Mouse (Mus musculus) embryonic facial prominence, embryonic 15.5 days (tissue): ENCODE data around the gene Pitpnm3. TPM values are rescaled to one million over a fixed set of nuclear protein-coding genes. Genes with fewer than 3 reads are reported as not detected.

Experiments used
- ATAC-seq: fragments of 200-750 bp; cut with Nextera tagmentation; 2 replicates; pipeline ENCODE4 v1.8.0; 2017; ENCODE audit warnings: low read depth, moderate TSS enrichment; ENCODE audit not compliant: insufficient number of reproducible peaks, low FRiP score, low TSS enrichment
- H3K27ac ChIP-seq: fragments of 300-500 bp; sonication (generic); replicated peaks from 2 replicates; pipeline ENCODE4 v1.5.1; 2015; ENCODE audit warnings: mild to moderate bottlenecking, inconsistent platforms
- H3K27me3 ChIP-seq: fragments of 300-500 bp; sonication (generic); 2 replicates; pipeline ENCODE4 v1.6.1; 2015; ENCODE audit warnings: inconsistent platforms
- H3K36me3 ChIP-seq: fragments of 300-500 bp; sonication (generic); 2 replicates; pipeline ENCODE4 v1.6.1; 2015; ENCODE audit warnings: mild to moderate bottlenecking, inconsistent platforms
- H3K4me1 ChIP-seq: fragments of 300-500 bp; sonication (generic); 2 replicates; pipeline ENCODE4 v1.6.1; 2015; ENCODE audit warnings: inconsistent platforms
- H3K4me2 ChIP-seq: fragments of 300-500 bp; sonication (generic); replicated peaks from 2 replicates; pipeline ENCODE4 v1.6.1; 2015; ENCODE audit warnings: mild to moderate bottlenecking, inconsistent platforms
- H3K4me3 ChIP-seq: fragments of 300-500 bp; sonication (generic); replicated peaks from 2 replicates; pipeline ENCODE4 v1.5.1; 2015; ENCODE audit warnings: mild to moderate bottlenecking, inconsistent platforms
- H3K9ac ChIP-seq: fragments of 300-500 bp; sonication (generic); 2 replicates; pipeline ENCODE4 v1.6.1; 2015; ENCODE audit warnings: inconsistent platforms
- H3K9me3 ChIP-seq: fragments of 300-500 bp; sonication (generic); replicated peaks from 2 replicates; pipeline ENCODE4 v1.6.1; 2016; ENCODE audit warnings: inconsistent platforms
- WGBS: fragments of 180-500 bp; shearing (Covaris S2); methylation state at CpG from one replicate; pipeline ENCODE4 v1.1.7; 2015; 5-methylcytosine and 5-hydroxymethylcytosine counted together
- polyA plus RNA-seq: library from polyadenylated mRNA; unstranded; fragments of >200 nt; fragmentation: Nextera tagmentation; extraction: Ambion mirVana; gene quantifications from 2 replicates; pipeline ENCODE4 v1.2.1, GENCODE M21; 2015

Gene Pitpnm3
- polyA plus RNA-seq, 1 experiment from 2014 or later = 2.0 TPM

DNA sequence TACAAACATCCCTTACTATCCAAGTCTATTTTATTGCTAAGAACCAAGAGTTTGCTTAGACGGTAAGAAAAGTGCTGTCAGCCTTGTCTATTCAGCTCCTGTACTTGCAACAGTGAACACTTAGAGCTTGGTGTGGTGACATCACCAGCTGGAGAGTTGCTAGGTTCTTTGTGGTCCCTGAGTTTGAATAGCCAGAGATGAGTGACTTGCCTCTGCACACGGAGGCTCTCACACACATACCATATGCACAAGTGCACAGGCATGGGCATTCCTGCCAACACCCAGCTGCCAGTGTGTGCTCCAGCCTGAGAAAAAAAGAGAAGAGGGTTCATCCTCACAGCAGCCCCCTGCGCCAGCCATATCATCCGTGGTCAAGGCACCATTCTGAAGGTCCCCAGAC lies 12.0 kb downstream of the Pitpnm3 start:
- H3K27me3 ChIP-seq = no peaks in the 10 kb centered on the region
- no peak overlapping the region for H3K9ac ChIP-seq
- no peaks in the 10 kb centered on the region for H3K36me3 ChIP-seq
- no peak overlapping the region for H3K27ac ChIP-seq
- 75% methylated on average over 4 of the region's 4 CpGs for WGBS
- ATAC-seq = no peak
- H3K9me3 ChIP-seq = no peaks in the 10 kb centered on the region
- no peak overlapping the region for H3K4me3 ChIP-seq
- H3K4me2 ChIP-seq = no peak overlapping the region
- H3K4me1 ChIP-seq = 0 out of 2 replicates have a peak, but pooled peaks cover 3% of the 10 kb centered on the region

GRCm38 (mm10) chr11:72120354-72120753 lies 15.2 kb downstream of the Pitpnm3 start:
- no peak overlapping the region for H3K9ac ChIP-seq
- H3K27me3 ChIP-seq = no peaks in the 10 kb centered on the region
- H3K4me3 ChIP-seq = no peak overlapping the region
- H3K4me2 ChIP-seq = no peak overlapping the region
- WGBS = 89% methylated on average over 6 of the region's 6 CpGs
- H3K36me3 ChIP-seq = no peaks in the 10 kb centered on the region
- ATAC-seq = no peak
- H3K9me3 ChIP-seq = no peaks in the 10 kb centered on the region
- no peaks in the 10 kb centered on the region for H3K4me1 ChIP-seq
- H3K27ac ChIP-seq = no peak overlapping the region

- ATAC-seq = no peak
- Histone ChIP-seq H3K4me3 (no peak overlapping the region), H3K27ac (no peak overlapping the region), H3K4me2 (no peak overlapping the region), H3K9ac (no peak overlapping the region), H3K9me3 (no peaks in the 10 kb centered on the region), H3K36me3 (no peaks in the 10 kb centered on the region), H3K27me3 (no peaks in the 10 kb centered on the region), H3K4me1 (no peaks in the 10 kb centered on the region)
- WGBS = 76% methylated on average over 3 of the region's 3 CpGs
Measured at GRCm38 (mm10) chr11:72118630-72119029, 16.9 kb downstream of the Pitpnm3 start.

- Histone ChIP-seq H3K4me1 (no peaks in the 10 kb centered on the region), H3K27me3 (no peaks in the 10 kb centered on the region; the same call in 1 of the 2 replicates), H3K4me2 (no peak overlapping the region), H3K4me3 (no peak overlapping the region), H3K9ac (no peak overlapping the region), H3K9me3 (no peaks in the 10 kb centered on the region), H3K36me3 (no peaks in the 10 kb centered on the region), H3K27ac (no peak overlapping the region)
- WGBS = 56% methylated on average over 4 of the region's 4 CpGs
- ATAC-seq = no peak
Measured at GRCm38 (mm10) chr11:72113296-72113695, 22.3 kb downstream of the Pitpnm3 start.

- Histone ChIP-seq H3K4me2 (no peak overlapping the region), H3K4me1 (no peaks in the 10 kb centered on the region), H3K9ac (no peak overlapping the region), H3K9me3 (no peaks in the 10 kb centered on the region), H3K27me3 (no peaks in the 10 kb centered on the region; the same call in 1 of the 2 replicates), H3K4me3 (no peak overlapping the region), H3K27ac (no peak overlapping the region), H3K36me3 (no peaks in the 10 kb centered on the region)
- ATAC-seq = no peak
- WGBS = 46% methylated on average over 3 of the region's 3 CpGs
Measured at GRCm38 (mm10) chr11:72110726-72111125, 24.9 kb downstream of the Pitpnm3 start.

GRCm38 (mm10) chr11:72104223-72104622 lies 31.4 kb downstream of the Pitpnm3 start:
- H3K36me3 ChIP-seq = no peaks in the 10 kb centered on the region
- peaks cover 5% of the 10 kb centered on the region for H3K4me1 ChIP-seq
- WGBS = 65% methylated on average over 8 of the region's 8 CpGs
- H3K4me2 ChIP-seq = no peak overlapping the region
- no peak overlapping the region for H3K4me3 ChIP-seq
- H3K9ac ChIP-seq = no peak overlapping the region
- H3K27me3 ChIP-seq = no peaks in the 10 kb centered on the region
- H3K9me3 ChIP-seq = no peaks in the 10 kb centered on the region
- no peak overlapping the region for H3K27ac ChIP-seq
- no peak for ATAC-seq

- H3K27ac ChIP-seq = no peak overlapping the region
- H3K36me3 ChIP-seq = no peaks in the 10 kb centered on the region
- no peak overlapping the region for H3K9ac ChIP-seq
- no peak for ATAC-seq
- H3K4me3 ChIP-seq = no peak overlapping the region
- no peak overlapping the region for H3K4me2 ChIP-seq
- H3K4me1 ChIP-seq = peaks cover 11% of the 10 kb centered on the region
- WGBS = 65% methylated on average over 7 of the region's 7 CpGs
- no peaks in the 10 kb centered on the region for H3K27me3 ChIP-seq
- H3K9me3 ChIP-seq = no peaks in the 10 kb centered on the region
Measured at GRCm38 (mm10) chr11:72103530-72103929, 32.0 kb downstream of the Pitpnm3 start.

- ATAC-seq = no peak
- Histone ChIP-seq H3K27me3 (no peaks in the 10 kb centered on the region), H3K4me2 (no peak overlapping the region), H3K27ac (peak overlapping the region; percentile 58), H3K4me3 (no peak overlapping the region), H3K4me1 (peaks cover 20% of the 10 kb centered on the region), H3K36me3 (no peaks in the 10 kb centered on the region), H3K9me3 (no peaks in the 10 kb centered on the region), H3K9ac (no peak overlapping the region)
- 42% methylated on average over 4 of the region's 4 CpGs for WGBS
Measured at GRCm38 (mm10) chr11:72100996-72101395, 34.6 kb downstream of the Pitpnm3 start.

DNA sequence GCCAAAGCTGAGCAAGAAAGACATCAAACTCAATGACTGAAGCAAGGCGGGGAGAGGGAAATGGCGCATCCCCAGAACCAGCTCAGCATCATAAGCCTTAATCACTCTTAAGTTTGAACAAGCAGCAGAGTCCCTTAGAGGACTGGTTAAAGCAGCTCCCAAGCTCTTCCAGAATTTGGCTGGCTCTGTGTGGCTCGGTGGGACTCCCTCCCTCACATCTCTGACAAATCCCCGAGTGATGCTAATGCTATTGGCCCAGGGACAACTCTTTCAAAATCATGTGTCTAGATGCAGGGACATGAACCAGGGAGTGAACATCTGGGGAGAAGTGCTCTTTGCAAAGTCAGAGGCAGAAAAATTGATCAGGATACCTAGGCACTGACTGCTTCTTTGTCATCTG lies 36.4 kb downstream of the Pitpnm3 start:
- WGBS = 49% methylated on average over 4 of the region's 4 CpGs
- Histone ChIP-seq H3K9ac (no peak overlapping the region), H3K36me3 (no peaks in the 10 kb centered on the region), H3K4me1 (peaks cover 20% of the 10 kb centered on the region), H3K9me3 (no peaks in the 10 kb centered on the region), H3K4me2 (no peak overlapping the region), H3K27ac (peak overlapping the region; percentile 69; the same call in 1 of the 2 replicates), H3K27me3 (no peaks in the 10 kb centered on the region; the same call in 1 of the 2 replicates), H3K4me3 (no peak overlapping the region)
- no peak for ATAC-seq

DNA sequence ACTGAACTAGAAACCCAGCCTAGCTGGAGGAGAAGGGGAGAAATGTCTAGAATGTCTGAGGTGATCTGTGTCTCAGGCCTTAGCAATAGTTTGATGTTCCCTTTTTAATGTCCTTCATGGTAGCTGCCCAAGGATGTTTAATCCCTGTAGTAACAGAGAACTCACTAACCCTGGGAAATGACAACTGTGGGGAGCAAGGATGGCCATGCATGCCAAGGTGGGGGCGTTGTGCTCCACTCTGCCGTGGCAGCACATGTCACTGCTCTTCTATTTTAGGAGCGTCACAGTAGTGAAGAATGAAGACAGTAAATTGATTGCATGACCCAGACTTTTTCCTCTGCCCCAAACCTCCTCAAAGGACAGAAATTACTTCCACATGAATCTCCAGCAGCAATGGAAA lies 37.6 kb downstream of the Pitpnm3 start:
- Histone ChIP-seq H3K9me3 (no peaks in the 10 kb centered on the region), H3K4me2 (no peak overlapping the region), H3K27me3 (no peaks in the 10 kb centered on the region; the same call in 1 of the 2 replicates), H3K4me3 (no peak overlapping the region), H3K27ac (peak overlapping the region; percentile 12), H3K9ac (no peak overlapping the region), H3K4me1 (peaks cover 20% of the 10 kb centered on the region), H3K36me3 (no peaks in the 10 kb centered on the region)
- 38% methylated on average over 3 of the region's 3 CpGs for WGBS
- 0 out of 2 replicates have a peak, but pooled peaks have one; percentile 21 for ATAC-seq

DNA sequence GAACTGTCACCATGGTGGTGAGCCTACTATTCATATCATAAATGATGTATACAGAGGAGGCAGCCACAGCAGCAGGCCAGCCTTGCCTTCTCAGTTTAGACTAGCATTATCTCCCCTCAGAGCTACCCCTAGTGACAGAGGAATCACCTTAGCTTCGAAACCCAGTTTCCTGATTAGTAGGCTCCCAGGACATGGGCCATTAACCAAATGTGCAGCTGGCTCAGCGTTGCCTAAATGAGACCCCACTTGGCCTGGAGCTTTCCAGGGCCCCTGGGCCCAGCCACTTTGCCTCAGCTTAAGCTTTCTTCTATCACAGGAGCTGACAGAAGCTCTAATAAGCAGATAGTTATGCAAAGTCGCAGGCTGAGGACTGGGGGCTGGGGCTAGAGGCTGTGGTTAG lies 39.6 kb downstream of the Pitpnm3 start:
- ATAC-seq = no peak

GRCm38 (mm10) chr11:72094442-72094841 lies 41.1 kb downstream of the Pitpnm3 start:
- Histone ChIP-seq H3K9ac (no peak overlapping the region), H3K4me3 (no peak overlapping the region), H3K36me3 (no peaks in the 10 kb centered on the region), H3K27me3 (no peaks in the 10 kb centered on the region; the same call in 1 of the 2 replicates), H3K4me1 (peaks cover 15% of the 10 kb centered on the region; the same call in 1 of the 2 replicates), H3K4me2 (no peak overlapping the region), H3K9me3 (no peaks in the 10 kb centered on the region), H3K27ac (no peak overlapping the region)
- 79% methylated on average over 7 of the region's 7 CpGs for WGBS
- ATAC-seq = no peak

More for the DNA sequence above, 39.6 kb downstream of the Pitpnm3 start:
- Histone ChIP-seq H3K9me3 (no peaks in the 10 kb centered on the region), H3K27me3 (no peaks in the 10 kb centered on the region; the same call in 1 of the 2 replicates), H3K4me2 (no peak overlapping the region), H3K4me1 (peaks cover 17% of the 10 kb centered on the region), H3K9ac (no peak overlapping the region), H3K4me3 (no peak overlapping the region), H3K27ac (no peak overlapping the region), H3K36me3 (no peaks in the 10 kb centered on the region)
- WGBS = 52% methylated on average over 3 of the region's 3 CpGs
